Mouse (Mus musculus): Measurements from ENCODE around the gene Umod.
A peak's percentile ranks its signal among the peaks of the same experiment; 100 is the strongest.

Gene Umod

GRCm38 (mm10) chr7:119427180-119427616 lies 51.9 kb downstream of the Umod start:
- DNase-seq (ENCODE audit: low spot score): peak; percentile 1

DNA sequence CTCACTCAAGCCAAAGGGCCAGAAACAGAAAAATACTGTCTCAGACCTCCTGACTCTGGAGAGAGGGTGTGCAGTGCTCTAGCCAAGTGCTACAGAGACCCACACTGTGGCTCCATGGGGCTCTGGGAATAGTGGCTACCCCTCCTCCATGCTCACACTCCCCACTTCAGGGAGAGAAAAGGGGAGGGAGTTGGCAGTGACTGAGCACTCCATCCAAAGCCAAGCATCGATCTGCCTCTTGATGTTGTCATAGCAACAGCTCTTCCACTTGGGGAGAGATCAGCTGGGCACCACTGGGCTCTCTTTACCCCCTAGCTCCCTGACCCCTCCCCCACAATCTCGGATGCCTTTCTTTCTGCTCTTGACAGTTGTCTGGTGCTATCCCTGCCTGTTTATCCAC lies 58.4 kb downstream of the Umod start:
- no peak for DNase-seq (ENCODE audit: low spot score)

DNA sequence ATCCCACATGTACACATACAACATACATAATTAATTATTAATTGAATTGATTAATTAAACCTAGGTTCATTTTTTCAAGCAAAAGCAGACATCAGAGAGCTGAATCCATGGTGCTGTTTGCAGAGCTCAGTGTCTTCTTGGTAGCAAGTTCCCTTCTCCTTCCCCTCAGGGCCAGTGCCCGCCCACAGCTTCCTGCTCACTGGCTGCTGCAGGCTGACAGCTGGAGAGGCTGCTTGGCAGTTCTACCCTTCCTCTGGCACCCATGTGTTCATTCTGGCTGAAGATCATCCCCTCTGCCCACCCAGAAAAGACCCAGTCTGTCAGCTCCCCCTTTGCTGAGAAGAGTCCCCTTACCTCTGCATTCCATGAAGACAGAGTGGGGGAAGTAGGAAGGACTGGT lies 60.6 kb downstream of the Umod start:
- DNase-seq (ENCODE audit: low spot score): no peak
